Mouse (Mus musculus): ENCODE data around the gene Pfkfb4.

Gene Pfkfb4

GRCm38 (mm10) chr9:109031001-109031400 lies 39.4 kb downstream of the Pfkfb4 start:
- DNase-seq (ENCODE audit: low read depth in 1 of 2, low spot score in 2 of 2), result no peak

- no peak for DNase-seq (ENCODE audit: low read depth in 1 of 2, low spot score in 2 of 2)
Observed at GRCm38 (mm10) chr9:109031686-109032085, 40.1 kb downstream of the Pfkfb4 start.

- no peak for DNase-seq (ENCODE audit: low read depth in 1 of 2, low spot score in 2 of 2)
Observed at GRCm38 (mm10) chr9:109032435-109032834, 40.9 kb downstream of the Pfkfb4 start.

GRCm38 (mm10) chr9:109038086-109038895 lies 46.7 kb downstream of the Pfkfb4 start, which contains the start of gene Shisa5:
TSS of gene Shisa5 (plus strand) at chr9:109038565.
- DNase-seq (ENCODE audit: low read depth in 1 of 2, low spot score in 2 of 2), result peak in 1 of 2 experiments; percentile 62

- DNase-seq (ENCODE audit: low read depth in 1 of 2, low spot score in 2 of 2), result no peak
Observed at GRCm38 (mm10) chr9:109038901-109039364, 47.4 kb downstream of the Pfkfb4 start.

- no peak for DNase-seq (ENCODE audit: low read depth in 1 of 2, low spot score in 2 of 2)
Observed at GRCm38 (mm10) chr9:109039681-109040080, 48.1 kb downstream of the Pfkfb4 start.

- no peak for DNase-seq (ENCODE audit: low read depth in 1 of 2, low spot score in 2 of 2)
Observed at GRCm38 (mm10) chr9:109040216-109040615, 48.6 kb downstream of the Pfkfb4 start.

- no peak for DNase-seq (ENCODE audit: low read depth in 1 of 2, low spot score in 2 of 2)
Observed at GRCm38 (mm10) chr9:109040906-109041305, 49.3 kb downstream of the Pfkfb4 start.

- DNase-seq (ENCODE audit: low read depth in 1 of 2, low spot score in 2 of 2), result no peak
Observed at GRCm38 (mm10) chr9:109041351-109041750, 49.8 kb downstream of the Pfkfb4 start.

- DNase-seq (ENCODE audit: low read depth in 1 of 2, low spot score in 2 of 2), result peak in 1 of 2 experiments; percentile 70
Observed at GRCm38 (mm10) chr9:109046306-109046705, 54.7 kb downstream of the Pfkfb4 start.

- no peak for DNase-seq (ENCODE audit: low read depth in 1 of 2, low spot score in 2 of 2)
Observed at GRCm38 (mm10) chr9:109049316-109049715, 57.7 kb downstream of the Pfkfb4 start.

GRCm38 (mm10) chr9:109049996-109050673 lies 58.6 kb downstream of the Pfkfb4 start:
- no peak for DNase-seq (ENCODE audit: low read depth in 1 of 2, low spot score in 2 of 2)

- no peak for DNase-seq (ENCODE audit: low read depth in 1 of 2, low spot score in 2 of 2)
Observed at GRCm38 (mm10) chr9:109050674-109050997, 59.1 kb downstream of the Pfkfb4 start.

GRCm38 (mm10) chr9:109051011-109051501 lies 59.5 kb downstream of the Pfkfb4 start:
- no peak for DNase-seq (ENCODE audit: low read depth in 1 of 2, low spot score in 2 of 2)

GRCm38 (mm10) chr9:109051651-109052489 lies 60.3 kb downstream of the Pfkfb4 start:
- DNase-seq (ENCODE audit: low read depth in 1 of 2, low spot score in 2 of 2), result no peak

- no peak for DNase-seq (ENCODE audit: low read depth in 1 of 2, low spot score in 2 of 2)
Observed at GRCm38 (mm10) chr9:109052490-109053260, 61.1 kb downstream of the Pfkfb4 start.

- no peak for DNase-seq (ENCODE audit: low read depth in 1 of 2, low spot score in 2 of 2)
Observed at GRCm38 (mm10) chr9:109053366-109053765, 61.8 kb downstream of the Pfkfb4 start.

- DNase-seq (ENCODE audit: low read depth in 1 of 2, low spot score in 2 of 2), result no peak
Observed at GRCm38 (mm10) chr9:109053851-109054250, 62.3 kb downstream of the Pfkfb4 start.

- peak; percentile 72 to 75 for DNase-seq (ENCODE audit: low read depth in 1 of 2, low spot score in 2 of 2)
Observed at GRCm38 (mm10) chr9:109054712-109055111, 63.1 kb downstream of the Pfkfb4 start.

- DNase-seq (ENCODE audit: low read depth in 1 of 2, low spot score in 2 of 2), result no peak
Observed at GRCm38 (mm10) chr9:109055271-109056030, 63.9 kb downstream of the Pfkfb4 start.

All from monocyte, adult 2 months (primary cell).